Mouse (Mus musculus) bone marrow, adult 2 months (tissue): ENCODE results near the gene Mgst1.

Experiments
- CTCF ChIP-seq: fragments of 200-500 bp; IDR thresholded peaks from 2 replicates; pipeline ENCODE4 v1.5.1; 2011; ENCODE audit warnings: low read length, control low read depth; ENCODE audit not compliant: control insufficient read depth, insufficient read depth
- POLR2A ChIP-seq: fragments of 200-500 bp; IDR thresholded peaks from 2 replicates; pipeline ENCODE4 v1.6.1; 2011; ENCODE audit warnings: low read depth, mild to moderate bottlenecking, control low read depth, low read length, borderline replicate concordance; ENCODE audit not compliant: control insufficient read depth

DNA sequence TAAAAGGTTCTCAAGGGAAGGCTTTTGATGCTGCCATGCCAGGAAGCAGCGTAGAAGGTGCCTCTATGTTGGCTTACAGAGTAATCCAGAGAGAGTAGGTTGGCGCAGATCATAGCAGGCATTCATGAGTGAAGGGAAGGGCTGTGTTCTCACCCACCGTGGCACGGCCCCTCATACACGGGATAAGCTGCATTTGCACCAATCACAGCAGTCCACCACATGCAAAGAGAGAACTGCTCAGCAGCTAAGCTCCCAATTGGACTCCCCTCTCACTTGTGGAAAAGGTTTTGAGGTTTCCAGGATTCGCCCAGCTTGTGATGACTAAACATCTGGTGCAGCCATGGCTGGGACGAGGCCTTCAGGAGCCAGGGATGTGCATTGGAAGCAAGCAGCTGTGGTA lies 2.5 kb downstream of the Mgst1 start:
- TF ChIP-seq CTCF (no peak), POLR2A (no peak)
